Mouse (Mus musculus): Measurements from ENCODE around the gene Iffo1. TPM values are rescaled to one million over a fixed set of nuclear protein-coding genes. Genes with fewer than 3 reads are reported as not detected.

Iffo1 gene
- polyA plus RNA-seq, 1 experiment: 35.0 TPM

- H3K4me1 ChIP-seq (ENCODE audit: control insufficient read depth, insufficient read depth, low read length): peaks cover 23% of the 10 kb centered on the region
- peaks cover 13% of the 10 kb centered on the region for H3K36me3 ChIP-seq (ENCODE audit: control insufficient read depth, insufficient read depth, low read length)
- peak overlapping the region; percentile 99; the same call in 1 of the 2 replicates for H3K4me3 ChIP-seq (ENCODE audit: insufficient read depth, low read depth, low read length)
- TF ChIP-seq POLR2A (IDR thresholded peaks at IDR 0.05; ENCODE audit: low read depth, low read length) (no peak), CTCF (conservative IDR thresholded peaks at IDR 0.05; ENCODE audit: insufficient read depth, insufficient read length, low read depth, low read length) (no peak)
- no peaks in the 10 kb centered on the region for H3K27me3 ChIP-seq (replicated peaks; ENCODE audit: control insufficient read depth, insufficient read depth, low read length)
- DNase-seq: peak; percentile 25
- no peak overlapping the region for H3K27ac ChIP-seq (ENCODE audit: insufficient read depth, low read depth, low read length)
- 23% methylated on average over 3 of the region's 3 CpGs for WGBS
These were observed 46.5 kb upstream of the Iffo1 start for GRCm38 (mm10) chr6:125098513-125098912.

- H3K36me3 ChIP-seq (ENCODE audit: control insufficient read depth, insufficient read depth, low read length): peaks cover 13% of the 10 kb centered on the region
- WGBS: 17% methylated on average over 5 of the region's 5 CpGs
These were observed 45.5 kb upstream of the Iffo1 start for GRCm38 (mm10) chr6:125099421-125099971.

GRCm38 (mm10) chr6:125101444-125101843 lies 43.6 kb upstream of the Iffo1 start:
- no peak for DNase-seq
- Histone ChIP-seq H3K4me3 (ENCODE audit: insufficient read depth, low read depth, low read length) (no peak overlapping the region), H3K4me1 (ENCODE audit: control insufficient read depth, insufficient read depth, low read length) (peaks cover 23% of the 10 kb centered on the region), H3K27ac (ENCODE audit: insufficient read depth, low read depth, low read length) (no peak overlapping the region), H3K36me3 (ENCODE audit: control insufficient read depth, insufficient read depth, low read length) (peaks cover 15% of the 10 kb centered on the region), H3K27me3 (replicated peaks; ENCODE audit: control insufficient read depth, insufficient read depth, low read length) (no peaks in the 10 kb centered on the region)
- TF ChIP-seq POLR2A (IDR thresholded peaks at IDR 0.05; ENCODE audit: low read depth, low read length) (no peak), CTCF (conservative IDR thresholded peaks at IDR 0.05; ENCODE audit: insufficient read depth, insufficient read length, low read depth, low read length) (no peak)
- 81% methylated on average over 9 of the region's 9 CpGs for WGBS

More at GRCm38 (mm10) chr6:125099421-125099971, 45.5 kb upstream of the Iffo1 start:
- Histone ChIP-seq H3K27ac (ENCODE audit: insufficient read depth, low read depth, low read length) (no peak overlapping the region), H3K27me3 (replicated peaks; ENCODE audit: control insufficient read depth, insufficient read depth, low read length) (no peaks in the 10 kb centered on the region), H3K4me3 (ENCODE audit: insufficient read depth, low read depth, low read length) (no peak overlapping the region), H3K4me1 (ENCODE audit: control insufficient read depth, insufficient read depth, low read length) (peaks cover 23% of the 10 kb centered on the region)
- TF ChIP-seq CTCF (conservative IDR thresholded peaks at IDR 0.05; ENCODE audit: insufficient read depth, insufficient read length, low read depth, low read length) (no peak), POLR2A (IDR thresholded peaks at IDR 0.05; ENCODE audit: low read depth, low read length) (no peak)
- peak; percentile 44 for DNase-seq

GRCm38 (mm10) chr6:125104223-125104622 lies 40.8 kb upstream of the Iffo1 start:
- 64% methylated on average over 4 of the region's 4 CpGs for WGBS
- Histone ChIP-seq H3K36me3 (ENCODE audit: control insufficient read depth, insufficient read depth, low read length) (peaks cover 30% of the 10 kb centered on the region), H3K4me3 (ENCODE audit: insufficient read depth, low read depth, low read length) (no peak overlapping the region)

GRCm38 (mm10) chr6:125107705-125108104 lies 37.3 kb upstream of the Iffo1 start:
- 97% methylated on average over 2 of the region's 2 CpGs for WGBS
- DNase-seq: no peak
- H3K36me3 ChIP-seq (ENCODE audit: control insufficient read depth, insufficient read depth, low read length): peaks cover 32% of the 10 kb centered on the region
- no peak overlapping the region for H3K4me3 ChIP-seq (ENCODE audit: insufficient read depth, low read depth, low read length)
- TF ChIP-seq CTCF (conservative IDR thresholded peaks at IDR 0.05; ENCODE audit: insufficient read depth, insufficient read length, low read depth, low read length): 0 out of 2 replicates have a peak, but pooled peaks have one; percentile 16
- no peak for TF ChIP-seq POLR2A (IDR thresholded peaks at IDR 0.05; ENCODE audit: low read depth, low read length)
- H3K27me3 ChIP-seq (replicated peaks; ENCODE audit: control insufficient read depth, insufficient read depth, low read length): no peaks in the 10 kb centered on the region
- no peaks in the 10 kb centered on the region for H3K4me1 ChIP-seq (ENCODE audit: control insufficient read depth, insufficient read depth, low read length)
- H3K27ac ChIP-seq (ENCODE audit: insufficient read depth, low read depth, low read length): no peak overlapping the region

More at GRCm38 (mm10) chr6:125104223-125104622, 40.8 kb upstream of the Iffo1 start:
- H3K4me1 ChIP-seq (ENCODE audit: control insufficient read depth, insufficient read depth, low read length): peaks cover 5% of the 10 kb centered on the region; the same call in 1 of the 2 replicates
- DNase-seq: peak; percentile 32
- TF ChIP-seq CTCF (conservative IDR thresholded peaks at IDR 0.05; ENCODE audit: insufficient read depth, insufficient read length, low read depth, low read length) (no peak), POLR2A (IDR thresholded peaks at IDR 0.05; ENCODE audit: low read depth, low read length) (no peak)
- H3K27ac ChIP-seq (ENCODE audit: insufficient read depth, low read depth, low read length): no peak overlapping the region
- H3K27me3 ChIP-seq (replicated peaks; ENCODE audit: control insufficient read depth, insufficient read depth, low read length): no peaks in the 10 kb centered on the region

- Histone ChIP-seq H3K4me3 (ENCODE audit: insufficient read depth, low read depth, low read length) (no peak overlapping the region), H3K27ac (ENCODE audit: insufficient read depth, low read depth, low read length) (no peak overlapping the region), H3K27me3 (replicated peaks; ENCODE audit: control insufficient read depth, insufficient read depth, low read length) (no peaks in the 10 kb centered on the region), H3K36me3 (ENCODE audit: control insufficient read depth, insufficient read depth, low read length) (peaks cover 32% of the 10 kb centered on the region), H3K4me1 (ENCODE audit: control insufficient read depth, insufficient read depth, low read length) (no peaks in the 10 kb centered on the region)
- TF ChIP-seq POLR2A (IDR thresholded peaks at IDR 0.05; ENCODE audit: low read depth, low read length) (no peak), CTCF (conservative IDR thresholded peaks at IDR 0.05; ENCODE audit: insufficient read depth, insufficient read length, low read depth, low read length) (no peak)
- 78% methylated on average over 14 of the region's 14 CpGs for WGBS
- DNase-seq: no peak
These were observed 35.7 kb upstream of the Iffo1 start for GRCm38 (mm10) chr6:125109371-125109770.

GRCm38 (mm10) chr6:125110927-125111326 lies 34.1 kb upstream of the Iffo1 start:
- no peak overlapping the region for H3K27ac ChIP-seq (ENCODE audit: insufficient read depth, low read depth, low read length)
- TF ChIP-seq CTCF (conservative IDR thresholded peaks at IDR 0.05; ENCODE audit: insufficient read depth, insufficient read length, low read depth, low read length) (peak; percentile 57), POLR2A (IDR thresholded peaks at IDR 0.05; ENCODE audit: low read depth, low read length) (no peak)
- peak; percentile 69 for DNase-seq
- 86% methylated on average over 7 of the region's 7 CpGs for WGBS
- H3K4me3 ChIP-seq (ENCODE audit: insufficient read depth, low read depth, low read length): no peak overlapping the region
- H3K36me3 ChIP-seq (ENCODE audit: control insufficient read depth, insufficient read depth, low read length): peaks cover 30% of the 10 kb centered on the region
- H3K4me1 ChIP-seq (ENCODE audit: control insufficient read depth, insufficient read depth, low read length): no peaks in the 10 kb centered on the region
- H3K27me3 ChIP-seq (replicated peaks; ENCODE audit: control insufficient read depth, insufficient read depth, low read length): no peaks in the 10 kb centered on the region

All from kidney, adult 2 months (tissue).